Mouse (Mus musculus) lung, postnatal 25 days (tissue): ENCODE data around the gene Hspa4.
"Not testable (repeated sequence)": the region's sequence is repeated elsewhere in the genome, so short reads cannot be mapped to it uniquely, and the experiment has no call there.

ENCODE experiments used
- DNase-seq: peaks from one replicate; pipeline ENCODE4 v3.0.0; 2022; ENCODE audit warnings: low spot score

Hspa4 gene

DNA sequence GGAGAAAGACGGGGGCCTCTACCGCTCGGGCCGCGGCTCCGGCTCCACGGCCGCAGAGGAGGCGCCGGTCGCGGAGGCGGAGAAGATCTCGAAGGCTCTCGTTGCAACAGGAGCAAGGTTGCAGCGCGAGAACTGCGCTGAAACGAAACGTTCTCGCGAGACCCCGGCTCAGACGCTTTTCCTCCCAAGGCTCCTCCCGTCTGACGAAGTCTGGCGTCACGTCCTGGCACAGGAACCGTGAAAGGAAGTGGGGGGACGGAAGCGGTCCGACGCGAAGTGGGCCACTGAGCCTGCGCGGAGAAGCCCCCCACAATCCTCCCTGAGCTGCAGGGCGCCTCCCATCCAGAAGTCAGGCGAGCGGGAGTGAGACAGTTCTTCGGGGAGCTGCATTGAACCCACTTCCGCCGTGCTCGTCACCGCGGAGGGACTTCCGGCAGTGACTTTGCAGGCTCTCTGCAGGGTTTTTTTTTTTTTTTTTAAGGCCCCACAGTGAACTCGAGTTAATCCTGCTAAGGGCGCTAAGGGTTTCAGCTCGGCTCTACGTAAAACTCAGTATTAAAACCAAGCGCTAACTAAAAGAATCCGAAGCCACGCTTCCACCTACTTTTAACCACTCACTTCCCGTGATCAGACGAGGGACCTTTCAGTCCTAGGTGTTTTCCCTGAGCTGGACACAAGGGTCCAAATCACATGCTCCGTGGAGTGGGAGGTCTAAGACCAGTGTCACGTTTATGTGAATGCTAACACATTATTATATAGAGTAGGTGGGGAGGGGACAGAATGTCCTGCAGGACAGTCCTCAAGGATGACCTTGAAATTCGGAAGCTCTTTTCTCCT lies at the start of gene Hspa4:
Gene Hspa4 (minus strand): TSS at position 128 of the 837 bp plus-strand sequence.
- DNase-seq = peak; percentile 99

DNA sequence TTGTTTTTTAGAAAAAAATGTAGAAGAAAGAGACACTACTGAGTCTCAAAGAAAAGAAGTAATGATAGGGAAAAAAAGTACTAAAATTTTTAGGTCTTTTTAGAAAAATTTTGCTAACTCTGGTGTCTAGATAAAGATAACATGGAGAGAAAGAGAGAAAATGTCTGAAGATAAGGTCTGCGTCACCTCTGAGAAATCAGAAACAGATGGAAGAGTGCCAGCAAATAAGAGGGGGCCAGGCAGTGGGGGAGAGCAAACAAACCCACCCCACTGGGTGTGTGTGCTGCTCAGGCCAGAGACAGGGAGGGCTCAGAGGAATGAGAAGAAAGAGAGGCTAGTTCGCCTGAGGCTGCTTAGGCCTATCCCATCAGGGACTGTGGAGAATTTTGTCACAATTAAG lies 45.5 kb upstream of the Hspa4 start:
- DNase-seq = no peak

DNA sequence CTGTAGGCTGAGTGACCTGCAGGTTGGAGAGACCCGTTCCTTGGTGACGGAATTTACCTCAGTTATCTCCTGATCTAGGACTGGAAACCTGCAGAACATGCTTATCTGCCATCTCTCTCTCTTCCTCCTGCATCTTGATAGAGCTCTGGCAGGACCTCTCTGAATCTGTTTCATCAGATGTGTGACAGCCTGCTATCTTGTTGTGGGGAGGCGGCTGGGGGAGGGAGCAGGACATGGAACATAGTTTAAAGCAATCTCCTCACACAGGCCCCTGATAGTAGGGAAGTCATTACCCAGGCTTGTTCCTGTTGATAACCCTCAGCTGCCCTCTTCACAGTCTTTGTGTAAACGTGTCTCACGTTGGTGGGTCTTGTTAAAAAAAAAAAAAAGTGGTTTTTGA lies 45.1 kb upstream of the Hspa4 start:
- no peak for DNase-seq

DNA sequence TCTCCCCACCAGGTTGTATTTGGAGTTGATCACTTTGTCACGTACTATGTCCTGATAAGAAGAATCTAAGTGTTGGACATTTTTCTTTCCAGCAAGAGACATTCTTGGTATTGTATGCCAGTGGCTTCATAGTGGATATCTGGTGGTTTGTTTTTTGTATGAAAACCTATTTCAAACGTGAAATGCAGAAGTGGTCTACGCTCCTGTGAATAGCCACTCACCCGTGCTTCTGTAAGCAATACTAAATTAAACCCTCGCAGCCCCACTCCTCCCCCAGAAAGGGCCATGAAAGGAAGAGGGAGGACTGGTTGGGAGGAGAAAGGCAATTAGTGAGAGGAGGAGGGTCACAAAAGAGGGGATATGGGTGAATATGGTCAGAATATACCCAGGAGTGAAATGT lies 42.5 kb upstream of the Hspa4 start:
- peak; percentile 18 for DNase-seq

DNA sequence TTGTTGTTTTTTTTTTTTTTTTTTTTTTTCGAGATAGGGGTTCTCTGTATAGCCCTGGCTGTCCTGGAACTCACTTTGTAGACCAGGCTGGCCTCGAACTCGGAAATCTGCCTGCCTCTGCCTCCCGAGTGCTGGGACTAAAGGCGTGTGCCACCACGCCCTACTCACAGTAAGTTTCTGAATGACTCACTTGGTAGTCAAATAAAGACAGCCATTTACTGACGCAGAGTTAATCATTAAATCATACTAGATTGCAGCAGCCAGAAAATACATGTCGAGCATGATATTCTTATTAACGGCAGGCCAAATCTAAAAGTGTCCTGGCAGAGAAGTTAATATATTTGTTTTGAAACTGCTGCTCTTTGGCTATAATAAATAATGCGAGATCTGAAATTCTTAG lies 40.8 kb upstream of the Hspa4 start:
- DNase-seq = not testable (repeated sequence)

DNA sequence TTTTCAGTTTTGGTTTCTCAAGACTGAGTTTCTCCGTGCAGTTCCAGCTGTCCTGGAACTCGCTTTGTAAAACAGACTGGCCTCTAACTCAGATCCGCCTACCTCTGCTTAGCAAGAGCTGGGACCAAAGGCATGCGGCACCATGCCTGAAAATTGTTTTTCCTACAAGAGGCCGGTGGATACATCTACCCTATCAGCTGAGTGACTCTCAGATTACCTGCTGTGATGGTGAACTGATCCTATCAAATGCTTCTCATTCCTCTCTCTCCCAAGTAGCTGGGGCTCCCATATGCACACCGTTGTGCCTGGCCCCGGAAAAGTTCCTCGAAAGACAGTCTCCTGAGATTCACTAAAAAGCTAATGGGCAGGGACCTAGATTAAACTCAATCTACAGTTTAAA lies 37.4 kb upstream of the Hspa4 start:
- no peak for DNase-seq

DNA sequence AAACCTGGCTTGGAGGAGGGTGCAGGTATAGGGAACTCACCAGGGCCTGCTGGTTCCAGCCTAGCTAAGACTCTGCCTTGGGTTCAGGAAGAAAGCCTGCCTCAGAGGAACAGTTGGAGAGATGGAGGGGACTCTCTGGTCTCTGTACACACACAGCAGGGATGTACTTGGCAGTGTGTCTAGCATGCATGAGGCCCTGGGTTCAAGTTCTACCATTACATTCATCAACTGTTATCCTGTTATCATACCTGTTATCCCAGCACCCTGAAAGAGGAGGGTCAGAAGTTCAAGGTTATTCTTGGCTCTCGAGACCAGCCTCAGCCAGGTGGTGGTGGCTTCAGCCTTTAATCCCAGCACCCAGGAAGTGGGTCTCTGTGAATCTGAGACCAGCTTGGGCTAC lies 36.7 kb upstream of the Hspa4 start:
- no peak for DNase-seq

DNA sequence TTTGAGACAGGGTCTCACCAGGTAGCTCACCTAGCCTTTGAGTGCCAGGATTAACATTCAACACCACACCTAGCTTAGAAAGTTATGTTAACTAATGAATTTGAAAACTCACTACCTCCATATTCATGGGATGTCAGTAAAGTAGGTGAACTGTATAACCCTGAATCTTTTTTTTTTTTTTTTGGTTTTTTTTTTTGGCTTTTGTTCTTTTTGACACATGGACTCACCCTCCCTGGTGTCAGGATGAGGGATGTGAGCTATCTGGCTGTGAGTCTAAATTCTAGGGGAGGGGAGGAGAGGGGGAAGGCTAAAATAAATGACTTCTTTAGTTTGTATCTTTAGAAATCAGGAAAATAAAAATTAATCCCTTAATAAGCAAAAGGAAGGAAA lies 35.9 kb upstream of the Hspa4 start:
- DNase-seq = no peak

DNA sequence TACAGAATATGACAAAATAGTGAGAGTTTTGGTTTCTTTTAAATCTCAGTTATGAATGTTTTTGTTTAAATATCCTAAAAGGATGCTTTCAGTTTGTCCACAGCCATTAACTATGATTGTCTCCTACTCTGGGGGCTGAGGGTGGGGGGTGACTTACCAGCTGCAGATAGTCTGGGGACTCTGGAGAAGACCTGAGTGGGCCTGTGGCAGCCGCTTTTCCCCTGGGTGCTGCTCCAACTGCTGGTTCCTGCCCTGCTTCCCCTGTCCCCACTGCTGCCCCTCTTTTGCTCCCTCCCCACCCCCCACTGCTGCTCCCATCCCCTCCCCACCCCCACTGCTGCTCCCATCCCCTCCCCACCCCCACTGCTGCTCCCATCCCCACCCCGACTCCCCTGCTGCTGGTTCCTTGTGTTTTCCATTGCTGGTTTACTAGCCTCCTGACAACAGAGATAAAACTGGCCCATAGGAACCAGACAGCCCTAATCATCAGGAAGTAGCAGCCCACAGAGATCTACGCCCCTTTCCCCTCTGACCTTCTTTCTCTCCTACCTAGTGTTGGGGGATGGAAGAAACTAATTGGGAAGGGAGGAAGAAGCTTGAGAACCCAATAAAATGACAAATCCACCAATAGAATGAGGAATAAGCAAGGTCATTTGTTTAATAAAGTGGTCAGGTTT lies 35.4 kb upstream of the Hspa4 start:
- DNase-seq = no peak

DNA sequence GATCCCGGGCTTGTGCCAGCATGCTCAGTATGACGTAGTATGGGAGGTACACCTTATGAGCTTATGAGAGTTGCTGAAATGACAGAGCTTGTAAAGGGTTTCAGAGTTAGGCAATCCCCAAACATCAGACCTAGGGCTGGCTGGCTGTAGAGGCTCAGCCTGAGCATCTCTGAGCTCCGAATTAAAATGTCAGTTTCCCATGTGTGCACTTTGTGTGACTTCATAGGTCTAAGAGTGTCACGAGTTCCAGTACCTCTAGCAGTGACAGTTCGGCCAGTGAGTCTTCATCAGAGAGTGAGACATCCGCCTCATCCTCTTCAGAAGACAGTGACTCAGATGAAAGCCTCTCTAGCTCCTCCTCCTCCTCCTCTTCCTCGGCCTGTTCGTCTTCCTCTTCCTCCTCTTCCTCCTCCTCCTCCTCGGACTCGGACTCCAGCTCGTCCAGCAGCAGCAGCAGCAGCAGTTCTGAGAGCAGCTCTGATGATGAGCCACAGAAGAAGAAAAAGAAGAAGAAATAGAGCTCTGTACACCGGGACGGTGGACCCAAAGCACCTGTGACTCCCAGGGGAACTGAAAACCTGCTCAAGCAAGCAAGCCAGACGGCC lies 31.9 kb upstream of the Hspa4 start:
- DNase-seq = no peak

DNA sequence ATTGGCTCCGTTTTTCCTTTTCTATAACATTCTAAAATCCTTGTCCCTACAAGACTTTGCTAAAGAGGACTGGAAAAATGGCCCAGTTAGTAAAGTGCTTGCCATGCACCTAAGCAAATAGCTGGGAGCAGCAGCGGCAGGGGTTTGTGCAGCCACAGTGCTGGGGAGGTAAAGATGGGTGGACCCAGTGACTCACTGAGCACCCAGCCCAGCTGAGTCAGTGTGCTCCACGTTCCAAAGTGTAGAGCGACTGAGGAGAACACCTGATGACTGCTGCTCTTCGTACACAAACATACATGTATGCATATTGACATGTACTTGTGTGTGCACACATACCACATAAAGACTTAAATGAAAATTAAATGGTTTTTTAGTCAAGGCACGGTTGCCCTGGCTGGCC lies 30.9 kb upstream of the Hspa4 start:
- no peak for DNase-seq

DNA sequence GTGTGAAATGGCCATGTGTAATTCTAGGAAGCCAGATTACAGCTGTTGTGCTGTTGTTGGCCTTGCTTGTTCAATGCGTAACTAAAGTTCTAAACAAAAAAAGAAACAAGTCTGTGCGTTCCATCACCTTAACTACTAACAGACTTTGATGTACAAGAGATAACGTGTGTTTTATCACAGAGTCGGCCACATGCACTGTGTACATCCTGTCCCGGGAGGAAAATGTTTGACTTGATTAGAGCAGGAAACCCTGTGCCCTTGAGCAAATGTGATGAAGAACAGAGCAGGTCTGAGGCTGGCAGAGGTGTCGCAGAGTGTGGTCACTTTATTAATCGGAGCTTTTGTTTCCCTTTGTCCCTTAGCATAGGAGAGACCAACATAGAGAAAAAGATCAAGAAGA lies 30.1 kb upstream of the Hspa4 start:
- DNase-seq = no peak

DNA sequence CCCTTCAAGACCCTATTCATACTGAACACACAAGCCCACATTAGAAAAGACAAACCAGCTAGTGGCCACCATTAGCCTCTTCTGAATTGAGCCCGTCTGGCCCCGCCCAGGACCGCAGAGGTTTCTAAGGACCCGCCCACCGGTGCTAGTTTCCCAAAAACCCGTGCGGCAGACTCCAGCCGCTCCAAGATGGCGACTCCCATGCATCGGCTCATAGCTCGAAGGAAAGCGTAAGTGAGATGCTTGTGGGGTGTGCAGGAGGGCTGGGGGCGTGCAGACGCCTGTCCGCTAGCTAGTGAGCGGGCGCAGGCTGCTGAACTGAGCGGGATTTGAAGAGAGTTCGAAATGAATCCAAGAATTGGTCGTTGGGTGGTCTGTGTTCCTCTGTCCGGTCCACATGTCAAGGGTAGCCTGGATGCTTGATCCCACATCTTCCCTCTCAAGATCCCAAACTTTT lies 24.3 kb upstream of the Hspa4 start, which contains the start of gene Zcchc10:
Gene Zcchc10 (plus strand): TSS at position 168 of the 457 bp plus-strand sequence.
- peak; percentile 92 for DNase-seq

DNA sequence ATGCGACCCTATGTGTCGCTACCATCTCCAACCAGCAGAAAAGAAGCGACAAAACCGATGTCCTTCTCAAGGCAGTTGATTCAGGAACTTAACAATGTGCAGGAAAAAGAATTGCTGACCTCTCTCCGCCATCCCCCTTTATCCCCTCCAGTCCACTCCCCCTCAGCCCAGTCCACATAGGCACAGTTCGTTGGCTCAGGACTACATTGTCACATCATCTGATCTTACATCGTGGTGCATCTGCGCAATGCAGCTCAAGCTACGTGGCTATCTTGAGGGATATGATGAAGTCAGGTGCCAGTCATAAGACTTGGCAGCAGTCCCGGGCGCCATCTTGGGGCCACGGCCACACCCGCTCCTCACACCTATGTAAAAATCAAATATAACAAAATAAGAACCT lies 19.6 kb upstream of the Hspa4 start:
- not testable (repeated sequence) for DNase-seq

DNA sequence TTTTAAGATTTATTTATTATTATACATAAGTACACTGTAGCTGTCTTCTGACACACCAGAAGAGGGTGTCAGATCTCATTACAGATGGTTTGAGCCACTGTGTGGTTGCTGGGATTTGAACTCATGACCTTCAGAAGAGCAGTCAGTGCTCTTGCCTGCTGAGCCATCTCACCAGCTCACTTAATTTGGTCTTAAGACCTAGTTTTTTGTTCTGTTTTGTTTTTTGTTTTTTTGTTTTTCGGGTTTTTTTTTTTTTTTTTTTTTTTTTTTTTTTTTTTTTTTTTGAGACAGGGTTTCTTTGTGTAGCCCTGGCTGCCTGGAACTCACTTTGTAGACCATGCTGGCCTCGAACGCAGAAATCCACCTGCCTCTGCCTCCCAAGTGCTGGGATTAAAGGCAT lies 18.3 kb upstream of the Hspa4 start:
- not testable (repeated sequence) for DNase-seq

DNA sequence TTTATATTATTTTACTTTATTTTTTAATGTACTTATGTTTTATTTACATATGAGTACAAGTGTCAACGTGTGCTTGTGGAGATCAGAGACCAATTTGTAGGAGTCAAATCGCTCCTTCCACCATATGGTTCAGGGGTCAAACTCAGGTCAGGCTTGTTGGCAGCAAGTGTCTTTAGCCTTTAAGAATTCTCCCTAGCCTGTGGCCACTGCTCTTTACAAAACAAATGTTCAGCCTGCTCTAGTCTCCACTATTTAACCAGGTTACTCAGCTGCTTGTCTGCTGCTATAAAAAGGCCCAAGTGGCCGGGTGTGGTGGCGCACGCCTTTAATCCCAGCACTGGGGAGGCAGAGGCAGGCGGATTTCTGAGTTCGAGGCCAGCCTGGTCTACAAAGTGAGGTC lies 17.8 kb upstream of the Hspa4 start:
- no peak for DNase-seq

DNA sequence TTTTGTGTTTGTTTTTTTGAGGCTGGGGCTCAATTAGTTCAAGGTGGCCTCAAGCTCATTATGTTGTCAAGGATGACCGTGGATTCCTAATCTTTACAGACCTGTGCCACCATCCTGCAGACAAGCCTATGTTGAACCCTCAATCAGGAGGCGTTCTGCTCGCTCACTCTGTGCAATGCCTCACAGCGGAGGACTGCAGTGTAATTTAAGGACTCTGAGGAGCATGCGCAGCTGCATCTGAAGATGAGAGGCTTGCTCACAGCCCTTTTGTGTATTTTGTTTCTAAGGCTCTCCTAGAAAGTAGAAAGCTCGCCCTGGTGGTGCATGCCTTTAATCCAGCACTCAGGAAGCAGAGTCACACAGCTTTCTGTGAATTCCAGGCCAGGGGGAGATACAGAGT lies 16.7 kb upstream of the Hspa4 start:
- peak; percentile 23 for DNase-seq

DNA sequence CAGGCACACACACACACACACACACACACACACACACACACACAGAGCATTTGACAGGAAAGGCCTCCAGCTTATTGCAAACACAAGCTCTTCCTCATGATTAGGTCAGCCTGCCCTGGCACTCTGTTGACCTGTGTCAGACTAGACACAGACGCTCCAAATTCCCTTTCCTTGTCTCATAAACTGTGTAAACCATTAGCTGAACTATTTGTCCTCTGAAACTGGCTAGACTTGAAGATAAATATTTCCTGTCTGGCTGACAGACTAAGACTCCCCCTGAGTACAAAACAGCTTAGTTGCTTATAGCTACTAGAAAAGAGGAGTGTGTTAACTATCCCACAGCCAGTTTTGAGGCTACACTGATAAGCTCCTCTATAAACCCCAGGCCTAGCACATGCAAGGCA lies 14.5 kb upstream of the Hspa4 start:
- DNase-seq = peak; percentile 77

DNA sequence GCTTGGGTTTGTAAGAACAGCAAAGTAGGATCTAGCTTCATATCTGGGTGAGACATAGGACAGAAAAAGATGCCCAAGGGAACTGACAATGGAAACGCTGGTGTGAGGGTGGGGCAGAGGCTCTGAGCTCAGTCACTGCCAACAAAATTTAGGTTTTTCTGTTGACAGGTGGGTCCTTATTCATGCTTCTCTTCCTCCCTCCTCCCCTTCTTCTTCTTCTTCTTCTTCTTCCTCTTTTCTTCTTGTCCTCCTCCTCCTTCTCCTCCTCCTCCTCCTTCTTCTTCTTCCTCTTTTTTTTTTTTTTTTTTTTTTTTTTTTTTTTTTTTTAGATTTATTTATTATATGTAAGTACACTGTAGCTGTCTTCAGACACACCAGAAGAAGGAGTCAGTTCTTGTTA lies 12.6 kb upstream of the Hspa4 start:
- DNase-seq = not testable (repeated sequence)

DNA sequence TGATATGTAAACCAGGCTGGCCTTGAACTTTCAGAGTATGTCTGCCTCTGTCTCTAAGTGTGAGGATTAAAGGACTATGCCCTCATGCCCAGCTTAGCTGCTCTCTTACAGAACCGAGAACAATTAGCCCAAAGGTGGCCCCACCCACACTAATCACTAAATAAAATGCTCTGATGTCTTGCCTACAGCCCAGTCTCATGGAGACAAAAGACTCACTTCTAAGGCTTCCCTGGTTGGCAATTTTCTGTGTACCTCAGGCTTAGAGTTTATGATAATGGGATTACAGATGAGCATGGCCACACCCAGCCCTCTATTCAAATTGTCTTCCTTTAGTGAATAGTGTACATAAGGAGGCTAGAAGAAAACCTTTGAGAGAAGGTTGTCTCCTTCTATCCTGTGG lies 11.1 kb upstream of the Hspa4 start:
- no peak for DNase-seq

DNA sequence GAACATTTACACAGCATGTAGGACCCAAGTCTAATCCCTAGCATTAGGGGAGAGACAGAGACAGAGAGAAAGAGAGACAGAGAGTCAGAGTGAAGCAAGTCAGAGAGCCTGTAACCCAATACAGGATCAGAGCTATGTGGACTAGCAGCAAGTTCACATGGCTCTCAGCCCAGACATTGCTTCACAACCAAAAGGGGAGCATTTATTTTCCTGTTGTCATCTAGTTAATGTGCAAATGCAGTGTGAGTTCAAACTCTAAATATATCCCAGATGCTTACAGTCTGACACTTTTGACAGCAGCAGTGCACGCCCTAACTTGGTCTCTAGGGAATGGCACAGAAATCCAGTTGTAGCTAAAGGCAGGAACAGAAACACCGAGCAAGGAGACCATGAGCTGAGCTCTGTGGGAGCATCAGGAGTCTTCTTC lies 8.6 kb upstream of the Hspa4 start:
- peak; percentile 85 for DNase-seq

DNA sequence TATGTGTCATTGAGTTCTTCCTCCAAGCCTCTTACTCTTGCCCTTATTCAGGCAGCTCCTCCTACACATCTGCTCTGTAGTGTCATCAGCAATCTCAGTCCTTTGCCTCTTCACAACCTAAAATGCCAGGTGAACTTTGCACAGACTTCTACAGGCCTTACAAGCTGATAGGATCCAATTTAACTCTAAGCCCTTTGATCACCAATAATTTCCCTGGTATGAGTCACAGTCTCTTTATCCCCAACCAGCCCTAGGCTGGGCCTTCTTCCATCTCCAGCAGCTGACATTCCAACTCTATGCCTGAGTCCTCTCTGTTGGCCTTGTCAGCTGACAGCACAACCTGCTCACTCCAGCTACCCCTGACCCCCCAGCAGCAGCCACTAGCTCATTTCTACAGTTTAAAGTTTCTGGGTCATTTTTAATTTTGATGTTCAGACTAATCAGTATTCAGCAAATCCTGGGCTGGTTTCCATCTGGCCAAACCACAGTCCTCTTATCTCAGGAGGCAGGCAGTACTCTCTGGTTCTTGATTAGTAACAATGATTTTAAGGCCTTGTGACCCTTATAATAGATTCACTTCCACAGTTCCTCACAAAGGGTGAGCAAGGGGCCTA lies 8.1 kb upstream of the Hspa4 start:
- peak; percentile 46 for DNase-seq
